Mouse (Mus musculus) CH12F3 (cell line): ENCODE measurements around the gene Gm20388.

Experiments
- in situ Hi-C: fragments of 300-500 bp; cut with MboI; formaldehyde crosslinking; loops from 2 replicates; pipeline ENCODE4 v1.14.3; 2020; ENCODE audit warnings: low sequenced_read_pairs

Gene Gm20388

DNA sequence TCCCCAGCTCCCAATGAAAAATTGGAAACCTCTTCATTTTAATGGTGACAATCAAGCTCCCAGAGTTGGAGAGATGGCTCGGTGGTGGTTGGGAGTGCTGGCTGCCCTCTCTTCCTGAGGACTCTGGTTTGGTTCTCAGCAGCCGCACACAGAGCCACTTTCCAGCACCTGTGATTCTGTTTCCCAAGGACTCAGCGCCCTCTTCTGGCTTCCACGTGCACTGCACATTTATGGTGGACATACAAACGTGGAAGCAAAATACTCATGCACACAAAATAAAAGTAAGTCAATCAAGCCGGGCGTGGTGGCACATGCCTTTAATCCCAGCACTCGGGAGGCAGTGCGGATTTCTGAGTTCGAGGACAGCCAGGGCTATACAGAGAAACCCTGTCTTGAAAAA lies 333.9 kb downstream of the Gm20388 start:
- in situ Hi-C loops = no loop called here

- in situ Hi-C loops = no loop called here
Observed at GRCm38 (mm10) chr8:120247618-120248017, 337.0 kb downstream of the Gm20388 start.

- in situ Hi-C loops = no loop called here
Observed at GRCm38 (mm10) chr8:120248031-120248430, 337.4 kb downstream of the Gm20388 start.

DNA sequence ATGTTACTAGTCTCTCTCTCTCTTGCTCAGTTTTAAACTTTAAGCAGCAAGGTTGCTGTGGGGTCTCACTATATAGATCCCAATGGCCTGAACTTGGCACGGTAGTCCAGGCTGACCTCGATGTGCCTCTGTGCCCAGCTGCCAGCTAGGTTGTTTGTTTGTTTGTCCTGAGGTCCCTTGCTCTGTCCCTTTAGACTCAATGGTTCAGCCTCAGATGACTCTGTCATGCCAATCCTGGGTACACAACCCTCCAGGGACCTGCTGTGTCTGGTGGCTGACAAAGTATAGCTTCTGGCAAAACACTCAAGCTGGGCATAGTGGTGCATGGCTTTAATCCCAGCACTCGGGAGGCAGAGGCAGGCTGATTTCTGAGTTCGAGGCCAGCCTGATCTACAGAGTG lies 337.8 kb downstream of the Gm20388 start:
- in situ Hi-C loops = no loop called here

DNA sequence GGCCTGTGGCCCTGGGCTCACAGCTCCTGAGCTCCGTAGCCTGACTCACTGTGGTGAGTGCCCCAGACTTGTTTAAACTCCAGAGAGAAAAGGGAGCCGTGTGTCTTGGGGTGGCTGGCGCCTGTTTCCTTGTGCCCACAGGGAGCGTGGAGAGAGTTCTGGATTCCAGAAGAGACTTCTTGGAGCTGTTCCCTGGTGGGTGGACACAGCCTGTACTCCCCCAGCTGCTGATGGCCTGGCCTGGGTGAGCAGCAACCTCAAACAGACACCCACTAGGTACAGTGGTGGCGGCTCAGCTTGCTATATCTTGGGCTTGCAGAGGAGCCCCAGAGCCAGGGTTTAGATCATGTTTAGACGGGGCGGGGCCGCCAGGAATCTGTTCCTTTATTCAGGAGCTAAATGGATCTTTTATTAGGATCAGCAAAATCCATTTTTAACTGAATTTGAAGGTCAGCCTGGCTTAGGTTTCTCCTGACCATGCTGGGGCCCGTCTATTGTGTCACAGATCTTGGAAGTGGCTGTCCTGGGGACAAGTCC lies 339.2 kb downstream of the Gm20388 start:
- in situ Hi-C loops = no loop called here

DNA sequence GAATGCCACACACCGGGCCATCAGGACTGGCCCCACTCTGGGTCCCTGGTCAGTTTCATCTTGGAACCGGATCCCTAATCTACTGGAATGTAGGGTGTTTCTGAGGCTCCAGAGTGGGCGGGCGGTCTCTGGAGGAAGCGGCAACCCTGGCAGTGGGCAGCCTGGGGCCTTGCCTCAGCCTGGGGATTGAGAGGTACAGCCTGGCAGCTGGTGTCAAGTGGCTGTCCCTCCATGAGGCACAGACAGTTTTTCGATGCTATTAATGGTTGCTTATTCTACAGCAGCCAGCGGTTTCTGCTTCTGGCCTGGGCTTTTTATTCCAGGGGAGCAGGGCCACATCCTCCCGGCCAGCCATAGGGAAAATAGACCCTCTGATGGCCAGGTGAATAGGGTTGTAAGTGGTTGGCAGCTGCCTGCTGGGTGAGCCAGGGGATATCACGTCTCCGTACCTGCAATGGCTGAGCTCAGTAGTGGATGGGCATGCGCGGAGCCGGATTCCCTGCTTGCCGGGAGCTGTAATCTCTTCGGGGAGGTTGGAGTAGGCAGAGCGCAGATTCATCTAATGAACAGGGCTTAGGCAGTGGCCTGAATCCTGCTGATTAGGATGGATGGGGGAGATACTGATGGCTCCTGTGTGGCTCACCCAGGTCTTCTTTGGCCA lies 340.2 kb downstream of the Gm20388 start:
- in situ Hi-C loops = no loop called here

DNA sequence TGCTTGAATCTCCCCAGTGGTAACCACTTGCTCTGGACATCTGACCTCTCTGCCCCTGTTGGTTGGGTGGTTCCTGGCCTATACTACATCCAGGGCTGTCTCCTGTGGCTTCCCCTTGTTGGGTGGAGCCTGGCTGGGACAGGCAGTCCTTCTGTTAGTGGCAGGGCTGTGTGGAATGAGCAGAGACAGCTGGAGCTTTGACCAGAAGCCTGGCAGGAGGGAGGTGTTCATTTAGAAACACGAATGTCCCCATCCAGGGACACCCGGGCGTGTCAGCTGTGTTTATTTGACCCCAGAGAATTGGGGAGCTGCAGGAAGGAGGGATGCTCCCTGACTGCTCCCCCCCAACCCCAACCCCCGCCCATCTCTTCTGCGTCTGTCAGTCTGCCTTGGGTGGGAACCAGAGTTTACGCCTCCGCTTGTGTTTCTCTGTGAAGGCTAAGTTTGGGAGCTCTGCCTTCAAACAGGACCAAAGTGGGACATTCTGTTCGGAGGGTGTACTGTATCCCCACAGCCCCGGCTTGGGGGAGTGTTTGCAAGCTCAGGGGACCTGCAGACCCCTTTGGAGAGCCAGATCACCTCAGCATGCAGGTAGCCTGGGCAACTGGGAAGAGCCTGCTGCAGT lies 340.9 kb downstream of the Gm20388 start:
- in situ Hi-C loops = no loop called here

DNA sequence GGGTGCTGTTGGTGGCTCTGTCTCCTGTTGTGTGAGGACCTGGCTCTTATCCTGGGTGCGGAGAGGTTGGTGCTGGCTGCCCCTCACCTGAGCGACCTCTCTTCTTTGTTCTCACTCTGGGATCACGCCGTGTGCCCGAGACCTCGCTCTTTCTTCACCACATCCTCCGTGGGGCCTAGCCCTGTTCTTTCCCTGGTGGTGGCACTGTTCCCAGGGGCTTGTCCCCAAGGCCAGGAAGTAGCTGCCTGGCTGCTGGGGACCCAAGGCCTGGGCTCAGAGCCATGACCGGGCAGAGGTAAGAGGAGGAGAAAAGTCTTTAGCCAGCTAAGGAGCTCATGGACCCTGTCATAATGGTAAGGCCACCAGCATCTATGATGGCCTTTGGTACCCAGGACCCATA lies 343.0 kb downstream of the Gm20388 start:
- in situ Hi-C loops = no loop called here

DNA sequence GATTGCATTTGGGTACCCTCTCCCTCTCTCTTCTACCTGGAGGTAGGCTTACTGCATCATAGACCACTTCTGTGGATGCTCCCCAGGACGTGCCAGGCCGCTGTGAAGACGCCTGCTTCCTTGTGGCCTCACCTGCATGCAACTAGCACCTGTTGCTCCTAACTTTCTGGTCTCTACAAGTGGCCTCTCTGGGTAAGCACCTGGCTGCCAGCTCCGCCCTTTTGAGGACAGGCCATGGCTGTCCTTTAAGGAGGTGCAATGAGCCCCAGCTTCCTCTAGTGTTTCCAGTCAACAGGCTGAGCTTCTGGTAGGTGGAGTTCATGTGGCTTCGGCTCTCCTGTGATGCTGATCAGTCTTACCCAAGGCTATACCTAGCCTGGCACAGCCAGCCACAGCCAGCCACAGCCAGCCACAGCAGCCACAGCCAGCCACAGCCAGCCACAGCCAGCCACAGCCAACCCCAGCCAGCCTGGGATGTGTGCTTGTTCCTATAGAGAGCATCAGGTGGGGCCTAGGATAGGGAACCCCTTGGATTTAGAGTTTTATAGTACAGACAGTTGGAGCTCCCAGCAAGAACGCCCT lies 344.9 kb downstream of the Gm20388 start:
- in situ Hi-C loops = no loop called here

DNA sequence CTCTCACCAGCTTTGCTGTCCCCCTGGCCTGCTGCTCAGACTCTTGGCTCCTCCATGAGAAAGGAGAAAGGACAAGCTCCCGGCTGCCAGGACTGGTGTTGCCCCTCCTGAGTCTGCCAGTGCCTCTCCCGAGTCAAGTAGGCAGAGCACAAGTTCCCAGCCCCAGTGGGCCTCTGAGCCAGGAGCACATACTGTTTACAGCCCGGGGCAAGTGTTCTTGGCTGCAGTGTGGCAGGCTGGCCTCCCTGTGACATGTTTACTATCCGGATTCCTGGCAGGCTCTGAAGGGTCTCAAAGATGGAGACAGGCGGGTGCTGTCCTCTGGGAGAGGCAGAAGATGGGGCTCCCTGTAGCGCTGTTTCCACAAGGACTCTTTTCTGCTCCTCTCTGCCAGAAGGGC lies 346.3 kb downstream of the Gm20388 start:
- in situ Hi-C loops = no loop called here

DNA sequence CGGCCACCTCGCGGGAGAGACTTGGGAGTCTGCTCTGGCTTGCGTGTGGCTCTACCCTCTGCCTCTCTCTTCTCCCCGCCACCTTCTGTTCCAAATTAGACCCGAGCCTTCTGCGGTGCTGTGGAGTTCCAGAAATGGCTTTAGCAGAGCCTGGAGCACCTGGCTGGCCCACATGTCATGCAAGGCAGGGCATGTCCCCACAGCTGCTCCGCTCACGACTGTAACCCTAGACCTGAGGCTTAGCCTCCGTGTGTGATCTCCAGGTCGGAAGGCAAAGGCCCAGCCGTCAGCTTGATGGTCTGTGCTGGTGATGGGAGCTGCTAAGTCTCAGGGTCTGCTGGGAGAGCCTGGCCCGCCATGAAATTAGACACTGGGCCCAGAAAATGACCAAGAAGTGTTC lies 348.6 kb downstream of the Gm20388 start:
- in situ Hi-C loops = no loop called here

GRCm38 (mm10) chr8:120260677-120261076 lies 350.0 kb downstream of the Gm20388 start:
- in situ Hi-C loops = no loop called here

- in situ Hi-C loops = no loop called here
Observed at GRCm38 (mm10) chr8:120261338-120262120, 350.9 kb downstream of the Gm20388 start.

DNA sequence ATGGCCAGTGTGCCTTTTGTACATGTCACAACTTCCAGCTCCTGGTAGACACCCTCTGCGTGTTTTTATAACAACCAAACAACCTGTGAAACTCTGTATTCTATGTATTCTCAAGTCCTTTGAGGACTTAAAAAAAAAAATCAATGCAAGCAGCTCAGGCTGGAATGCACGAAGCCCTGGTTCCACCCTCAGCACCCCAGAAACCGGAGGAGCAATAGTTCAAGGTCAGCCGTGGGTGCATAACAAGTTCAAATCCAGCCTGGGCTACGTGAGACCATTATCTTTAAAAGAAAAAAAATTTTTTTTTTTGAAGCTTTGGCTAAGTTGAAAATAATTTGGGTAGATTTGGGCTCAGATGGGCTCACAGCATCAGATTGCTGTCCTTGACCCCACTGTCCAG lies 353.2 kb downstream of the Gm20388 start:
- in situ Hi-C loops = no loop called here

- in situ Hi-C loops = no loop called here
Observed at GRCm38 (mm10) chr8:120264388-120264943, 353.8 kb downstream of the Gm20388 start.

DNA sequence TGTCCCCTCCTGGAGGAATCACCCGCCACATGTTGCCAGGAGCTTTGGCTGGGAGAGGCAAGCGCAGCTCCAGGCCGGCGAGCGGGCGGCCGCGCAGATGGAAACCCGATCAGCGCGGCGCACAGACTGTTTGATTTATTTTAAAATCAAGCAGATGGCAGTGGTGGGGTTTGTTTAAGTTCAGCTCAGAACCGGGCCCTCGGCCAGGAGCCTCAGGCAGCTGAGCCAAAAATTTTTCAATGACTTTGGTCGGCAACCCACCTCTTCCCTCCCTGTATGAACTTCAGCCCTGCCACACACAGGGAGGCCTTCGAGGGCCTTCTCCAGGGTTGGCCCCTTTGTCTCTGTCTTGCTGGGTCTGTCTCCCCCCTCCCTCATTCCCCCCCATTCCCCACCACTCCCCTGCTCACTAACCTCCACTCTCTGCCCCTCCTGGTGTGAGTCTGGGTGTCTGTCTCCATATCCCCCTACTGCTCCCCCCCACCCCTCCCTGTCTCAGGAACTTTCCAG lies 354.4 kb downstream of the Gm20388 start:
- in situ Hi-C loops = no loop called here

DNA sequence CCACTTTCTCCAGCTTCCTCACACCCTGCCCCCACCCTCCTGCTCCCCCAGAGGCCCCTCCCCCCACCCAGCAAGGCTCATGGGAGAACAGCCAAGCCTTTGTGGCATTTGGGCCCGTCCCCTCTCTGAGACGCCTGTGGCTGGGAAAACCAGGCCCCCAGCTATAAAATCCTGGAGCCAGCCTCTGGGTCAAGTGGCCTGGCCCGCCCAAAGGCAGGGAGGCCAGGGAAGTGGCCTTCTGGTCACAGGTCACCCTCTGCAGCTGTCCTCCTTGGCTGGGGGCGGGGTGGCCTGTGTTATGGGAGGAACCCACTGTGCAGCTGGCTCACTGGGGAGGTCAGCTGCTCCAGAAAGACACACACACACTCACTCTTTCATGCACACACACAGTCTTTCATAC lies 354.8 kb downstream of the Gm20388 start:
- in situ Hi-C loops = no loop called here

- in situ Hi-C loops = no loop called here
Observed at GRCm38 (mm10) chr8:120268541-120268980, 357.9 kb downstream of the Gm20388 start.

- in situ Hi-C loops = no loop called here
Observed at GRCm38 (mm10) chr8:120270449-120270848, 359.8 kb downstream of the Gm20388 start.

DNA sequence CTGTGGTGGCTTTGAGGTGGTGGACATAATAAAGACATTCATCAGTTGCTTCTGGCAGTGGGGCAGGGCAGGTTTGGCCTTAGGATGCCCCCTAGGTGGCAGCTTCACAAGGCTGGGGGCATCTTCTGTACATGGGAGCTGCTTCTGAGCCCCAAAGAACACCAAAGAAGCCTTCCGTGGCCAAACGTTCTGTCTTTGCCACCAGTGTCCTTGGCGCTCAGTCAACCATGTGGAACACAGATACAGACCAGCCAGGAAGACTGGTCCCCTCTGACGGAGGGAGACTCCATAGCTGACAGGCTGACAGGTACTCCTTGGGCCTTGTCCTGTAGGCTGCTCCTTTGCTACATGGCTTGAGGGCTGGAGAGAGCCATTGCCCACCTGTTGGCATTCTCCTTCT lies 362.8 kb downstream of the Gm20388 start:
- in situ Hi-C loops = no loop called here
